Mouse (Mus musculus) spleen, adult 12 weeks (tissue): ENCODE measurements around the gene Rnf141.

Source experiments
- DNase-seq: peaks from one replicate; pipeline ENCODE4 v3.0.0; 2022; ENCODE audit warnings: low spot score

The Rnf141 gene

DNA sequence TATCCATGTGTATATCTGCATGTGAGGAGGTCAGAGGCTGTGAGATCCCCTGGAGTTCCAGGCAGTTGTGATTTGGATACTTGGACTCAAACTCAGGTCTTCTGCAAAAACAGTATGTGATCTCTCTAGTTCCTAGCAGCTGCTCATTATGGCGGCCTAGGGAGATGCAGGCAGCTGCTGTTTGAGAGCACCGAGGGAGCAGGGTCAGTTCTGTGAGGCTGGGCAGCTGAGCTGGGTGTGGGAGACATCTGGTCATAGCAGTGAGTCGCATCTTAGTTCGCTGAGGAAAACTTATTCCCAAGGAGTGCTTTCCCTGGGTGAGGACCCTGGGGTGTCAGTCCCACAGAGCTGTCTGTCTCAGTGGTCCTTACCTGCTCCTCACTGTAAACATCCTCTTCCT is 49.5 kb downstream of the Rnf141 start:
- DNase-seq = no peak

- DNase-seq = no peak
Measured at GRCm38 (mm10) chr7:110792834-110793233, 51.4 kb downstream of the Rnf141 start.

DNA sequence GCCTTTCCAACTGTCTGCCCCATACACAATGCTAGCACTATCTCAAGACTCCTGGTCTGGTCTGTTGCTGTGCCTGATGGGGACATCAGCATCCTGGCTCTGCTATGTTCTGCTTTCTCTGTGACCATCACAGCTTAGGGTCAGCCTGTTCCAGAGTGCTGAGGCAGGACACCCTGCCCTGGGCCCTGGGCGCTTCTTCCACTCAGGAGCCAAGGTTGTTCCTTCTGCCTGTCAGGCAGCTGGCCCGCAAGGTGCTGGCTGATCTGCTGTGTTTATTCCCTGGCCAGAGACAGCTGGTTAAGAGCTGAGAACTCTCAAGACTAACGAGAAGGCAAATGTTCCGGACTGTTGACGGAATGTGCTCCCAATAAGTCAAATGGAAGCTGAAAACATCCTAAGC is 52.1 kb downstream of the Rnf141 start:
- no peak for DNase-seq

GRCm38 (mm10) chr7:110790878-110791277 is 53.4 kb downstream of the Rnf141 start:
- no peak for DNase-seq

GRCm38 (mm10) chr7:110787310-110787709 is 56.9 kb downstream of the Rnf141 start:
- no peak for DNase-seq

DNA sequence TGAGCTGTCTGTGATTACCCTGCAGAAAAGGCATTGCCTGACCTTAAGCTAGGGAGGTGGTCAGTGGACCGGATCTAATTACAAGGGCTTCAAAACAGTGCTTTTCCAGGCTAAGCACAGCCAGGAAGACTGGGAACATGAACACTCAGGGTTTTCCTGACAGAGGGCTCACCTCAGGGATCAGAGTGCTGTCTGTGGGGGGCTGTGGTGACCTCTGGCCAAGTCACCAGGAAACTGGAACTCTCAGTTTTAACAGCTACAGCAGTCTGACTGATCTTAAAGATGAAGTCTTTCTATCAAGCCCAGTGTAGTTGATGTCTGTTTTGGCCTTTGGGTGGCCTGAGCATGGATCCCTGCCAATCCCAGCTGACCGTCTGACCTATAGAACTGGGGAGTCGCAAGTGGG is 58.5 kb downstream of the Rnf141 start:
- DNase-seq = no peak

DNA sequence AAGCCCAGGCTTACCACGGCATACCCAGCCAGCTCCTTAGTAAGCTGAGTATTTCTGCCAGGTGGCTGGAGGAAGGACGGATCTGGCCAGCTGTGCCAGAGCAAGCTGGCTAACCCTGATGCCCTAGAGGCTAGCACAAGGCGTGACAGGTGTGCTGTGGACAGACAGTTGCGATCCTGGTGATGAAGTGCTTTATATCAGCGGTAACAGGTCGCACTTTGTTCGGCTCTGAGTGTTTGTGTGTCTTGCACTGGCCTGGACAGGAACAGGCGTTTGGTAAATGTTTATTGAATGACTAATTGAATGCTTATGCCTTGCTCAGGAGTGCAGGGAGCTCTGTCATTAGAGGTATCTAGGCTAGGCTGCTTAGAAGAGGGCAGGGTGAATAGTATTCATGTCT is 59.3 kb downstream of the Rnf141 start:
- DNase-seq = no peak

- DNase-seq = no peak
Measured at GRCm38 (mm10) chr7:110782845-110783478, 61.3 kb downstream of the Rnf141 start.

DNA sequence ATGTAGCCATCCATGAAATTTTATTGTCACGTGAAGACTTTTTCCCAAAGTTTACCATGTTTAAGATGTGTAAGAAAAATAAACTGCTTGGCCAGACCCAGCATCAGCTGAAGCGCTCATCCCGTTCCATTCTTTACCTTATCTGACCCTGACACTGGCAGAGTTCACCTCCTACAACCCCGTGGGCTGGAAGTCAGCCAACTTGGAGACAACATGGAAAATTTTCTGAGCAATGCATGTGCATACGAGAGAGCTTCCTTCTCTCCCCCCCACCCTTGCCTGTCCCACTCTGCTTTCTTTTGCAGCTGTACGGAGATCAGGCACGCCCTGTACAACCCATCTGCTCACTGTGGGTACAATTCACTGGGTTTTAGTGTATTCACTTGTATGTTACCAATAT is 62.1 kb downstream of the Rnf141 start:
- peak; percentile 73 for DNase-seq

- DNase-seq = peak; percentile 67
Measured at GRCm38 (mm10) chr7:110781231-110781711, 63.0 kb downstream of the Rnf141 start.

DNA sequence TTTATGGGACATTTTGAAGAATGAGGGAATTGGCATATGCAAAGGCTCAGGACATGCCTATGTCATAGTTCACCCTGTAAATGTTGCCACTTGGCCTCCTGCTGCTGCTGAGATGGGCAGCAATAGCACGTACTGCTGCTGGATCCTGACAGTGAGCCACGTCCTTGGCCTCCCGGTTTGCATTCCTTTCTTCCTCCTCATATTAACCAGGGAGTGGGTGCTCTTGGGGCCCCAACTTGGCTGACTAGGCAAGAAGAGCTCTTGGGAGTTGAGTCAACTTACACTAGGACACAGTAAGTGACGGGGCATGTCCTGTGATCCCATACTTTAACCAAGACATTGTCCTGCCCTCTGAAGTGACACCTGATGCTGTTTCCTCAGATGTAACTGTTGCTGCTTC is 63.7 kb downstream of the Rnf141 start:
- DNase-seq = no peak

DNA sequence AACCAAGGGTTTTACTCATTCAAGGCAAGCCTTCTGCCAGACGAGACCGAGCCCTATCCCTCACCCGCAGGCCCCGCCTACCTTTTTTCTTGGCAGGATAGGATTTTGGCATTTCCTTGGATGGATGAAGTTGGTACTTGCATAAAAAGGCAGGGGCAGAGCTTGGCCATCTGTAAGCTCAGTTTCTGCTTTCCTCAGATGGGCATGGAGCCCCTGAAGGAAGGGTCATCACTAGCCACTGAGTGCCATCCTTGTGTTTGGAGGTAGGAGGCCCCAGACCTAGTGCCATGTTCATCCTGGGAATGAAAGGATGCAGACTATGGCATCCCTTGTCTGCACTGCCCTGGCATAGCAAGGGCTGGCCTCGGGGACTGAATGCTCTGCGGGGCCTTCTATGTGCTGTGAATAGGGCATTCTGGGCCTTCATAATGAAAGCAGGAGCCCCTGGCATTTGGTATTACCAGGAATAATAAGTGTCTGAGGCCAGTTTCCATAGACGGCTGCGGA is 64.6 kb downstream of the Rnf141 start:
- DNase-seq = no peak

DNA sequence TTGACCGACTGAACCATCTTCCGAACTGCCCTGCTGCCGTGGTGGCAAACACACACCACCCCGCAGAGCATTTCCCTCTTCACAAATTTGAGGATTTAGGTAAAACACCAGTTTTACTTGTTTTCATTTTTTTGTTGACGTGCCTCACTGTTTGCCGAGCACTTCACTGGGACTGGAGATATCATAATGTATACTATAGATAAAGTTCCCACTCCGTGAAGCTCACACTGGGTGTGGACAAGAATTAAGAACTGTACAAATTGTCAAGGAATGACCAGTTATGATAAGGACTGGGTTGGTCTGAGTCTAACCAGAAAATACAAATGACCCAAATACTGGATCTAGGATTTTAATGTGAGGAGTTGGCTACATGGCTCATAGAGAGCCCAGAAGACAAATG is 65.3 kb downstream of the Rnf141 start:
- DNase-seq = no peak

GRCm38 (mm10) chr7:110777146-110778001 is 66.9 kb downstream of the Rnf141 start:
- DNase-seq = no peak

DNA sequence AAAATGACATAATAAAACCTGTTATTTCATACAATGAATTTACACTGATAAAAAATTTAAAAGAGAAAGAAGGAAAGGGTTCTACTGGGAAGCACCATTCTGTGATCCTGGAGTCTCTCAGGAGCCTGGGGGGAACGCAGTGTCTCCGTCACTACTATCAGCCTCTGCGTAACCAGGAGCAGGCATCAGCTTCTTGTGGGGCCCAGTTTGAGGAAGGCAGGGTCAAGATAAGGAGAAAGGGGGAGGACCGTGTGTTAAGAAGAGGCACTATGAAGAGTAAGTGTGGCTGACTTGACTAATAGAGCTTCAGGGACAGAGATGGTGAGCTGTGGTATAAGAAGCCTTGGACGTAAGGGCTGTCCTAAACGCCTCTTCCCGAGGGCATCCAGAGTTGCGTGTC is 69.6 kb downstream of the Rnf141 start:
- peak; percentile 52 for DNase-seq

- peak; percentile 33 for DNase-seq
Measured at GRCm38 (mm10) chr7:110774077-110774476, 70.2 kb downstream of the Rnf141 start.

DNA sequence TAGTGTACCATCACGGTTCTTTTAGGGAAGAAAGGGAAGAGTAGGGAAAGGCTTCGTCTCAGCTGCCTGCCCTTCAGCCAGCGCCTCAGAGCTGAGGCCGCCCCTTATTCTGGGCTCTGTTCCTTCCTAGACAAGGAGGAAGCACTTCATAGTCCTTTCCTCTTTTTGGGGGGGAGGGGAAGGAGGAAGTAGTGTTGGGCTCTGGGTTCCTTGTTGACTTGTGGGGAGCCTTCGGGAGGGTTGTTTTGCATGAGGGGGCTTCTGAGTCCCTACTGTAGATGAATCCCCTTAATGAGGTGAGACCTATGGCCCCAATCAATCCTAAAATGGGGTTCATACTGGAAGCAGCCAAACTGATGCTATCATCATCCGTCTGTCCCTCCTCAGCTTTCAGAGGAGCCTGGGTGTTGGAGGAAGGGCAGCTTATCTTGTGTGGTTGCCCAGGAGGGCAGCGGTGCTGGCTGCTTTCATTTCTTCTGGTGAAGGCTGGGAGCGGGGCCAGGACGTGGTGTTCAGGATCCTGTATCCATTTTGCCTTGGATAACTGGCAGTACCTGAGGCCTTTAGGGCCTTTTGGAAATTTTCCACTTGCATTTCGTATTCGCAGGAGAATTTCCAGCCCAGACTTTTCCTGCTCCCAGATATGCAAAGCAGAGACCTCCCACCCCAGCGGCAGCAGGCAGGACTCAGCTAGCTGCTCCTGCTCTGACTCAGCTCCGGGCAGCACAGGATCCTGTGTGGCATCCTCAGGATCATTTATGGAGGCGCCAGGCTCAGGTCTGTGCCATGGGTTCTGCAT is 70.9 kb downstream of the Rnf141 start:
- DNase-seq = peak; percentile 53

- no peak for DNase-seq
Measured at GRCm38 (mm10) chr7:110772343-110772742, 71.9 kb downstream of the Rnf141 start.

DNA sequence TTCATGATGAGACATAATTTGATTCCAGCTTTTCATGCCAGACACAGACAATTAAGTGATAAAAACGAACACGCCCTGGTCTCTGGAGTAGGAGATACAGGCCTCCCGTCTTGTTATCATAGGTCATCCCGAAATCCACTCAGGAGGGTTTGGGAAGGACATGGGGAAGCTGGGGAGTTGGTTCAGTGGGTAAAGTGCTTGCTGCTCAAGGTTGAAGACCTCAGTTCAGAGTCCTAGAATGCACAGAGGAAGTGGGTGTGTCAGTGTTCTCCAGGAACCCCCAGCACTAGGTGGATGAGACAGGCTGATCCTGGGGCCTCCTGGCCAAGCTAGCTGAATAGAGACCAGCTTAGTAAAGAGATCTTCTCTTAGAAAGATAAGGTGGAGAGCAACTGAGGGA is 73.3 kb downstream of the Rnf141 start:
- DNase-seq = no peak

DNA sequence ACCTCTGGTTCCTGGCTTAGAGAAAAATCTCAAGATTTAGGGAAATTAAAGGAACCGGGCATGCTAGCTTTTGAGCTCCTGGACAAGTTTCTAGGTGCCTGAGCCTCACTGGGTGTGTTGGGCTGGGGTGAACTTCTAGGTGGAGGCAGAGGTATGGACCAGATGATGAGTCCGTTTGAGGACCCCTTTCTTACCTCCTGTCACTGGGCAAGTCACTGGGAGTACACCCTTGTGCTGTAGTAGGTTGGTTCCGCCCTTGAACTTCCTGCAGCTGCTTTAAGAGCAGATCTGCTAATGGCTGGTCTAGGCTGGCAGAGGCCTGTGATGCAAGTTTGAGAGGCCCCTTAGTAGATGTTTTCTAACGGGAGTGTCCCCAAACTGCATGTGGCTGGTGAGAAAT is 75.2 kb downstream of the Rnf141 start:
- DNase-seq = peak; percentile 29

DNA sequence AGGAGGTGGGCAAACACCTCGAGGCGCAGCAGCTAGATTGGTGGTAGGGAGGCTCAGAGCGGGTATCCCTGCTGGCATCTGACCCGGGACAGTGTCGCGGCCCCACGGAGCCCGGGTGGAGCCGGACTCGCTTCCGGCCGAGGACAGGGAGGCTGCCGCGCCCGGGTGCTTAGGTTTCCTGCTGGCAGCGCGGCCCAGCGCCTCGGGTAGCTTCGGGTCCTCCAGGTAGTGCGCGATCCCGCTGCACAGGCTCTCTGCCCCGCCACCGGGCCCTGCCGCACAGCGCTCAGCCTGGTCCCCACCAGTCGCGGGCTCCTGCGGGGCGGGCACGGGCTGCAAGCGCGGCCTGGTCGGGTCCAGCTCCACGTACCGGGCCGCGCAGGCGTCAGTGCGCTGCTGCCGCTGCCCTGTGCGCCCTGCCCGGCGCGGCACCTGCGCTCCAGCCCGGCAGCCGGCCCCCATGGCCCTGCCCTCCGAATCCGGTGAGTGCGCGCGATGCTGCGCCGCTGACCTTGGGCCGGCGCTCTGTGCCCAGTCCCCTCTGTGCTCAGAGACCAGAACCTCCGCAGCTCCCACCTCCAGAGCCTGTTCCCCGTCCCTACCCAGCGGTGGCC is 75.7 kb downstream of the Rnf141 start:
- peak; percentile 45 for DNase-seq

- no peak for DNase-seq
Measured at GRCm38 (mm10) chr7:110768001-110768400, 76.3 kb downstream of the Rnf141 start, which contains the start of gene Ampd3. Ampd3 (plus strand) TSS chr7:110768206.
